Mouse (Mus musculus) adrenal gland, adult 8-10 months (tissue): ENCODE results near the gene Mical2. TPM values are rescaled to one million over a fixed set of nuclear protein-coding genes. Genes with fewer than 3 reads are reported as not detected.

Experiments
- DNase-seq: peaks from one replicate; pipeline ENCODE4 v3.0.0; 2022
- total RNA-seq, 4 experiments: library from RNA; stranded (reverse); gene quantifications; 2 replicates each; pipeline ENCODE4 v1.2.4; 2022

Mical2 gene
- total RNA-seq, 4 experiments from 2014 or later: 7.7 to 16.3 (median 10.9) TPM

- DNase-seq: no peak
Measured at GRCm38 (mm10) chr7:112365864-112366263, 140.2 kb downstream of the Mical2 start.

- peak; percentile 74 for DNase-seq
Measured at GRCm38 (mm10) chr7:112369046-112369445, 143.4 kb downstream of the Mical2 start.

- DNase-seq: no peak
Measured at GRCm38 (mm10) chr7:112369977-112370376, 144.3 kb downstream of the Mical2 start.

GRCm38 (mm10) chr7:112371387-112371786, 145.7 kb downstream of the Mical2 start:
- DNase-seq: no peak

- DNase-seq: no peak
Measured at GRCm38 (mm10) chr7:112374035-112374434, 148.4 kb downstream of the Mical2 start.

GRCm38 (mm10) chr7:112375062-112375461, 149.4 kb downstream of the Mical2 start:
- no peak for DNase-seq

- no peak for DNase-seq
Measured at GRCm38 (mm10) chr7:112375900-112376299, 150.2 kb downstream of the Mical2 start.

GRCm38 (mm10) chr7:112376611-112377010, 151.0 kb downstream of the Mical2 start:
- no peak for DNase-seq

GRCm38 (mm10) chr7:112377314-112377713, 151.7 kb downstream of the Mical2 start:
- DNase-seq: peak; percentile 34

GRCm38 (mm10) chr7:112378056-112378455, 152.4 kb downstream of the Mical2 start:
- no peak for DNase-seq

GRCm38 (mm10) chr7:112378476-112378875, 152.8 kb downstream of the Mical2 start:
- no peak for DNase-seq

- DNase-seq: no peak
Measured at GRCm38 (mm10) chr7:112386521-112386920, 160.9 kb downstream of the Mical2 start.

GRCm38 (mm10) chr7:112387876-112388275, 162.2 kb downstream of the Mical2 start:
- DNase-seq: no peak

GRCm38 (mm10) chr7:112388363-112388875, 162.8 kb downstream of the Mical2 start:
- DNase-seq: no peak

GRCm38 (mm10) chr7:112389611-112390251, 164.1 kb downstream of the Mical2 start:
- DNase-seq: no peak

- DNase-seq: no peak
Measured at GRCm38 (mm10) chr7:112390252-112390936, 164.7 kb downstream of the Mical2 start.

GRCm38 (mm10) chr7:112390937-112391605, 165.4 kb downstream of the Mical2 start:
- DNase-seq: no peak

GRCm38 (mm10) chr7:112397786-112398185, 172.1 kb downstream of the Mical2 start:
- no peak for DNase-seq

- DNase-seq: no peak
Measured at GRCm38 (mm10) chr7:112399425-112400170, 173.9 kb downstream of the Mical2 start.

GRCm38 (mm10) chr7:112400175-112400574, 174.5 kb downstream of the Mical2 start:
- peak; percentile 64 for DNase-seq

GRCm38 (mm10) chr7:112405061-112405460, 179.4 kb downstream of the Mical2 start:
- no peak for DNase-seq

- no peak for DNase-seq
Measured at GRCm38 (mm10) chr7:112405578-112405977, 179.9 kb downstream of the Mical2 start.

GRCm38 (mm10) chr7:112407597-112407996, 181.9 kb downstream of the Mical2 start:
- peak; percentile 82 for DNase-seq
